23 mouse cellular contexts compared by ENCODE assay signal in the genomic region with DNA sequence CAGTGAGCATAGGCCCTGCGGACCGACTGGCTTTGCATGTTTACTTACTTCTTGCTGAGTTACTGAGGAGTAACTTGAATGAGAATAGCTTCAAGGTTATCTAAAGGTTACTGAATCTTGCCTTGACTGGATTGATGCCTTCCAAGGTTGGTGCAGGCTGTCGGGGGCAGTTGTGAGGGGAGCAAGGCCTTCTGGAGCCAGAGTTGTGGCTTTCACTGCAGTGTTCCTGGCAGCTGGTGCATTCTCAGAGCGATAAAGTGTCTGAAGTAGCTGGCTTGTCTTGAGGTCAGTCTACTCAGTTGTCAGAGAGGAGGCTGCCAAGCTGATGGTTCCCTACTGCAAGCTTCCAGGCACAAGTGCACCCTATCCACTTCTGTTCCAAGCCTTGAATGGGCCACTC. TPM values are rescaled to one million over a fixed set of nuclear protein-coding genes. Genes with fewer than 3 reads are reported as not detected.
DNase-seq lines count a peak whose midpoint lies in the region; ATAC-seq and TF ChIP-seq lines count a peak whose summit lies in the region.
"Had no signal": no experiment of that assay in that cellular context is flagged by ENCODE, and none has a peak within 500 bp of the region (broad histone marks: within the 10 kb centered on the region; RNA-seq: fewer than 3 reads in every experiment).

No protein-coding gene starts in this region.

- no peak for TF ChIP-seq POLR2A in ES-Bruce4 (IDR thresholded peaks at IDR 0.05; ENCODE audit: insufficient read depth, low read length)

- no peak overlapping the region for H3K4me2 ChIP-seq in midbrain, embryonic 13.5 days (replicated peaks)
- H3K4me2 ChIP-seq: heart, embryonic 12.5 days; kidney, embryonic 15.5 days; liver, embryonic 12.5 days; lung, embryonic 15.5 days had no signal

- no peaks in the 10 kb centered on the region for H3K36me3 ChIP-seq in ES-Bruce4 (ENCODE audit: control insufficient read depth, insufficient read depth, low read length, poor library complexity, severe bottlenecking)
- no peaks in the 10 kb centered on the region for H3K36me3 ChIP-seq in midbrain, embryonic 13.5 days
- H3K36me3 ChIP-seq: embryonic facial prominence, embryonic 10.5 days; heart, embryonic 12.5 days; kidney, embryonic 15.5 days; liver, embryonic 12.5 days; lung, embryonic 15.5 days had no signal

- no peaks in the 10 kb centered on the region for H3K9me3 ChIP-seq in ES-Bruce4 (replicated peaks; ENCODE audit: control insufficient read depth, insufficient read depth, low read length, poor library complexity, severe bottlenecking)
- no peaks in the 10 kb centered on the region for H3K9me3 ChIP-seq in midbrain, embryonic 13.5 days
- H3K9me3 ChIP-seq: embryonic facial prominence, embryonic 10.5 days; heart, embryonic 12.5 days; kidney, embryonic 15.5 days; liver, embryonic 12.5 days; lung, embryonic 15.5 days had no signal

- DNase-seq in layer of hippocampus, adult 2 months (ENCODE audit: low spot score in 2 of 2) = no peak
- DNase-seq in layer of hippocampus, adult 9-11 months = no peak
- DNase-seq in R1 (ENCODE audit: low read depth, low spot score) = peak; percentile 43
- DNase-seq in adrenal gland, postnatal 36 days = peak; percentile 51 to 55
- DNase-seq in T-cell, adult 2 months (ENCODE audit: low spot score) = no peak
- DNase-seq in thymus, postnatal 36 days = no peak
- DNase-seq: cerebellum, adult 2 months; heart, postnatal 4 days; kidney, postnatal 4 days; midbrain, embryonic 14.5 days; retina, postnatal 1 day had no signal

- no peaks in the 10 kb centered on the region for H3K27me3 ChIP-seq in ES-Bruce4 (ENCODE audit: control insufficient read depth, insufficient read depth, low read length, poor library complexity, severe bottlenecking)
- no peaks in the 10 kb centered on the region for H3K27me3 ChIP-seq in midbrain, embryonic 13.5 days
- H3K27me3 ChIP-seq: heart, embryonic 12.5 days; kidney, embryonic 15.5 days; liver, embryonic 12.5 days; lung, embryonic 15.5 days; Patski had no signal

- H3K9ac ChIP-seq in ES-Bruce4 (ENCODE audit: low read depth, poor library complexity, severe bottlenecking) = no peak overlapping the region
- H3K9ac ChIP-seq in midbrain, embryonic 13.5 days (replicated peaks) = no peak overlapping the region
- H3K9ac ChIP-seq: heart, embryonic 12.5 days; kidney, embryonic 15.5 days; liver, embryonic 12.5 days; lung, embryonic 15.5 days had no signal

- TF ChIP-seq CTCF in layer of hippocampus, adult 2 months (conservative IDR thresholded peaks at IDR 0.05) = no peak
- TF ChIP-seq CTCF in ES-Bruce4 (IDR thresholded peaks at IDR 0.05; ENCODE audit: low read depth, low read length) = no peak

- no peak for ATAC-seq in midbrain, embryonic 13.5 days
- ATAC-seq: hindbrain, embryonic 16.5 days; intestine, postnatal 0 days; liver, embryonic 12.5 days; Patski had no signal

- WGBS in midbrain, embryonic 13.5 days = 86% methylated on average over 4 of the region's 4 CpGs

- H3K4me3 ChIP-seq in layer of hippocampus, adult 2 months = no peak overlapping the region
- H3K4me3 ChIP-seq in ES-Bruce4 (ENCODE audit: low read depth, low read length) = no peak overlapping the region
- no peak overlapping the region for H3K4me3 ChIP-seq in midbrain, embryonic 13.5 days (replicated peaks)
- H3K4me3 ChIP-seq: embryonic facial prominence, embryonic 10.5 days; heart, embryonic 12.5 days; kidney, embryonic 15.5 days; liver, embryonic 12.5 days; lung, embryonic 15.5 days; myocyte had no signal

- H3K4me1 ChIP-seq in ES-Bruce4 (ENCODE audit: control insufficient read depth, insufficient read depth, low read length) = no peaks in the 10 kb centered on the region
- H3K4me1 ChIP-seq in midbrain, embryonic 13.5 days (replicated peaks) = no peaks in the 10 kb centered on the region
- H3K4me1 ChIP-seq: embryonic facial prominence, embryonic 10.5 days; kidney, embryonic 15.5 days; lung, embryonic 15.5 days had no signal

- 0 out of 2 replicates have a peak, but pooled peaks have one; percentile 54 for TF ChIP-seq EP300 in ES-Bruce4 (IDR thresholded peaks at IDR 0.05; ENCODE audit: insufficient read depth, low read depth, low read length)

- H3K27ac ChIP-seq in layer of hippocampus, adult 2 months = peak overlapping the region; percentile 53; the same call in 1 of the 2 replicates
- H3K27ac ChIP-seq in ES-Bruce4 (ENCODE audit: insufficient read depth, low read length) = no peak overlapping the region
- no peak overlapping the region for H3K27ac ChIP-seq in midbrain, embryonic 13.5 days
- H3K27ac ChIP-seq: embryonic facial prominence, embryonic 10.5 days; kidney, embryonic 15.5 days; liver, embryonic 12.5 days; lung, embryonic 15.5 days; macrophage had no signal

RNA-seq across cellular contexts. Expression of a gene that starts 15.8 kb away (rescaled TPM):
- total RNA-seq in layer of hippocampus, adult 2 months (2021) = 10 to 100 TPM; 26.6 to 26.9 TPM
- polyA plus RNA-seq in ES-Bruce4 (2011; ENCODE audit: insufficient read depth, insufficient read length, low read depth, missing spikeins) = 19.6 and 21.0 TPM in 2 replicates
- 10 to 100 TPM; 12.2 to 19.3 TPM for total RNA-seq in adrenal gland, postnatal 36 days (2021)
- 43.2 and 45.5 TPM in 2 replicates for polyA plus RNA-seq in midbrain, embryonic 13.5 days (2015; fragmentation: Nextera tagmentation; extraction: Ambion mirVana)

RNA-seq across cellular contexts. Expression of a gene that starts 49.0 kb away (rescaled TPM):
- total RNA-seq in layer of hippocampus, adult 2 months (2021) = 1 to 10 TPM; 6.4 to 8.3 TPM
- not detected in 2 replicates for polyA plus RNA-seq in ES-Bruce4 (2011; ENCODE audit: insufficient read depth, insufficient read length, low read depth, missing spikeins)
- not detected for total RNA-seq in adrenal gland, postnatal 36 days (2021)
- polyA plus RNA-seq in midbrain, embryonic 13.5 days (2015; fragmentation: Nextera tagmentation; extraction: Ambion mirVana) = 1.8 and 2.3 TPM in 2 replicates
- polyA plus RNA-seq: liver, embryonic 12.5 days; macrophage had no signal

Comparison
In these comparisons a context has a peak if more than half of its experiments do, and no peak if none do; other contexts are left out.
1. DNase-seq: peak in R1 (single experiment) and adrenal gland, postnatal 36 days (2 of 2); none in layer of hippocampus, adult 2 months (0 of 2), layer of hippocampus, adult 9-11 months (single experiment), T-cell, adult 2 months (single experiment) and thymus, postnatal 36 days (0 of 2).
2. RNA of a gene that starts 49.0 kb away (total RNA-seq): 6.4 to 8.3 TPM in layer of hippocampus, adult 2 months; not detected in adrenal gland, postnatal 36 days; every median in the first group is over 4 times any median in the second.